Mouse (Mus musculus): ENCODE measurements around the gene Ercc4. TPM values are rescaled to one million over a fixed set of nuclear protein-coding genes. Genes with fewer than 3 reads are reported as not detected.

Gene Ercc4
- polyA plus RNA-seq, 1 experiment from 2014 or later, result 5.3 TPM

- H3K9ac ChIP-seq (ENCODE audit: low read length), result no peak overlapping the region
Observed at GRCm38 (mm10) chr16:13153215-13153614, 43.7 kb downstream of the Ercc4 start.

GRCm38 (mm10) chr16:13154352-13154751 lies 44.9 kb downstream of the Ercc4 start:
- no peak for ATAC-seq (ENCODE audit: low FRiP score, low TSS enrichment)
- Histone ChIP-seq H3K36me3 (ENCODE audit: control insufficient read depth, insufficient read depth, low read length) (no peaks in the 10 kb centered on the region; the same call in 1 of the 2 replicates), H3K27me3 (ENCODE audit: control insufficient read depth, insufficient read depth, low read length) (no peaks in the 10 kb centered on the region), H3K4me1 (replicated peaks; ENCODE audit: control insufficient read depth, insufficient read depth) (no peaks in the 10 kb centered on the region), H3K9me3 (ENCODE audit: control insufficient read depth, low read length) (no peaks in the 10 kb centered on the region), H3K27ac (replicated peaks) (no peak overlapping the region), H3K9ac (ENCODE audit: low read length) (no peak overlapping the region), H3K4me2 (replicated peaks; ENCODE audit: low read depth) (no peak overlapping the region), H3K4me3 (ENCODE audit: low read depth, low read length) (no peak overlapping the region)
- DNase-seq (ENCODE audit: low spot score), result peak; percentile 7
- TF ChIP-seq EP300 (optimal IDR thresholded peaks at IDR 0.05), result no peak
- TF ChIP-seq CTCF (IDR thresholded peaks at IDR 0.05; ENCODE audit: low read depth), result no peak

More at GRCm38 (mm10) chr16:13153215-13153614, 43.7 kb downstream of the Ercc4 start:
- Histone ChIP-seq H3K36me3 (ENCODE audit: control insufficient read depth, insufficient read depth, low read length) (peaks cover 4% of the 10 kb centered on the region), H3K4me3 (ENCODE audit: low read depth, low read length) (no peak overlapping the region), H3K4me1 (replicated peaks; ENCODE audit: control insufficient read depth, insufficient read depth) (no peaks in the 10 kb centered on the region), H3K27me3 (ENCODE audit: control insufficient read depth, insufficient read depth, low read length) (no peaks in the 10 kb centered on the region), H3K27ac (replicated peaks) (no peak overlapping the region), H3K4me2 (replicated peaks; ENCODE audit: low read depth) (no peak overlapping the region), H3K9me3 (ENCODE audit: control insufficient read depth, low read length) (no peaks in the 10 kb centered on the region)
- ATAC-seq (ENCODE audit: low FRiP score, low TSS enrichment) (no peak), DNase-seq (ENCODE audit: low spot score) (peak; percentile 4)
- TF ChIP-seq CTCF (IDR thresholded peaks at IDR 0.05; ENCODE audit: low read depth) (no peak), EP300 (optimal IDR thresholded peaks at IDR 0.05) (no peak)
- WGBS, result 92% methylated on average over 4 of the region's 4 CpGs

- H3K36me3 ChIP-seq (ENCODE audit: control insufficient read depth, insufficient read depth, low read length), result no peaks in the 10 kb centered on the region
- DNase-seq (ENCODE audit: low spot score) (peak; percentile 12), ATAC-seq (ENCODE audit: low FRiP score, low TSS enrichment) (no peak)
- H3K4me3 ChIP-seq (ENCODE audit: low read depth, low read length), result no peak overlapping the region
- H3K4me1 ChIP-seq (replicated peaks; ENCODE audit: control insufficient read depth, insufficient read depth), result no peaks in the 10 kb centered on the region
- no peaks in the 10 kb centered on the region for H3K27me3 ChIP-seq (ENCODE audit: control insufficient read depth, insufficient read depth, low read length)
- H3K9me3 ChIP-seq (ENCODE audit: control insufficient read depth, low read length), result no peaks in the 10 kb centered on the region
- H3K4me2 ChIP-seq (replicated peaks; ENCODE audit: low read depth), result no peak overlapping the region
- 36% methylated on average over 6 of the region's 6 CpGs for WGBS
- TF ChIP-seq EP300 (optimal IDR thresholded peaks at IDR 0.05) (no peak), CTCF (IDR thresholded peaks at IDR 0.05; ENCODE audit: low read depth) (no peak)
- no peak overlapping the region for H3K27ac ChIP-seq (replicated peaks)
- no peak overlapping the region for H3K9ac ChIP-seq (ENCODE audit: low read length)
Observed at GRCm38 (mm10) chr16:13157314-13157713, 47.8 kb downstream of the Ercc4 start.

GRCm38 (mm10) chr16:13158153-13158670 lies 48.7 kb downstream of the Ercc4 start:
- no peaks in the 10 kb centered on the region for H3K27me3 ChIP-seq (ENCODE audit: control insufficient read depth, insufficient read depth, low read length)
- no peak overlapping the region for H3K9ac ChIP-seq (ENCODE audit: low read length)
- no peak for ATAC-seq (ENCODE audit: low FRiP score, low TSS enrichment)
- H3K4me2 ChIP-seq (replicated peaks; ENCODE audit: low read depth), result no peak overlapping the region
- TF ChIP-seq CTCF (IDR thresholded peaks at IDR 0.05; ENCODE audit: low read depth) (peak; percentile 58), EP300 (optimal IDR thresholded peaks at IDR 0.05) (no peak)
- no peak overlapping the region for H3K4me3 ChIP-seq (ENCODE audit: low read depth, low read length)
- peak; percentile 13 for DNase-seq (ENCODE audit: low spot score)
- H3K9me3 ChIP-seq (ENCODE audit: control insufficient read depth, low read length), result no peaks in the 10 kb centered on the region
- H3K36me3 ChIP-seq (ENCODE audit: control insufficient read depth, insufficient read depth, low read length), result no peaks in the 10 kb centered on the region
- WGBS, result 65% methylated on average over 3 of the region's 3 CpGs
- H3K4me1 ChIP-seq (replicated peaks; ENCODE audit: control insufficient read depth, insufficient read depth), result no peaks in the 10 kb centered on the region
- H3K27ac ChIP-seq (replicated peaks), result no peak overlapping the region

GRCm38 (mm10) chr16:13158906-13159889 lies 49.7 kb downstream of the Ercc4 start:
- DNase-seq (ENCODE audit: low spot score) (peak; percentile 18), ATAC-seq (ENCODE audit: low FRiP score, low TSS enrichment) (peak; percentile 62)
- no peak overlapping the region for H3K4me3 ChIP-seq (ENCODE audit: low read depth, low read length)
- H3K4me1 ChIP-seq (replicated peaks; ENCODE audit: control insufficient read depth, insufficient read depth), result no peaks in the 10 kb centered on the region
- H3K27me3 ChIP-seq (ENCODE audit: control insufficient read depth, insufficient read depth, low read length), result no peaks in the 10 kb centered on the region
- no peak overlapping the region for H3K27ac ChIP-seq (replicated peaks)
- H3K36me3 ChIP-seq (ENCODE audit: control insufficient read depth, insufficient read depth, low read length), result no peaks in the 10 kb centered on the region
- H3K4me2 ChIP-seq (replicated peaks; ENCODE audit: low read depth), result peak overlapping the region; percentile 52
- H3K9me3 ChIP-seq (ENCODE audit: control insufficient read depth, low read length), result no peaks in the 10 kb centered on the region
- WGBS, result 24% methylated on average over 13 of the region's 13 CpGs
- TF ChIP-seq CTCF (IDR thresholded peaks at IDR 0.05; ENCODE audit: low read depth) (no peak), EP300 (optimal IDR thresholded peaks at IDR 0.05) (no peak)
- H3K9ac ChIP-seq (ENCODE audit: low read length), result no peak overlapping the region

Data from stomach, postnatal 0 days (tissue).